Mouse (Mus musculus) bone marrow macrophage, adult 2 months (primary cell): ENCODE measurements around the gene Tctex1d4.

Experiments
- CTCF ChIP-seq: IDR thresholded peaks from 2 replicates; pipeline ENCODE4 v1.5.1; 2012; ENCODE audit warnings: low read depth, mild to moderate bottlenecking, low read length, moderate library complexity
- POLR2A ChIP-seq: IDR thresholded peaks from 2 replicates; pipeline ENCODE4 v1.6.1; 2012; ENCODE audit warnings: mild to moderate bottlenecking, low read depth, low read length, borderline replicate concordance

DNA sequence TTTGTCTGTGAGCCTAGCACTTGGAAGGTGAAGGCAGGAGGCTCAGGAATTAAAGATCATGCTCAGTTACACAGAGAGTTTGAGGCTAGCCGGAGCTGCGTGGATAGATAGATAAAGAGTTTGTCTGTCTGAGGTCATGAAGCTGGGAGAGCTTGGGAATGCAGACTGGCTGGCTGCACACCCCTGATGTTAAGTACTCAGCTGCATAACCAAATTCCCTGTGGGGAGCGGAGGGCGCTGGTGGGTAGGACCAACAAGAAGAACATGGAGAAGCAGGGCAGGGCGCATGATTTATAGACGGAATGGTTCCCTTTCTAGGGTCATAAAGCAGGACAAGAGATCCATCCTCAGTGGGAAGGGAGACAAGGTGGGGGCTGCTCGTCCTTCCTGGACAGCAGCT lies 16.4 kb downstream of the Tctex1d4 start:
- no peak for TF ChIP-seq CTCF
- TF ChIP-seq POLR2A: no peak
